Mouse (Mus musculus) liver, postnatal 0 days (tissue): ENCODE data around the gene Hoxc8. TPM values are rescaled to one million over a fixed set of nuclear protein-coding genes. Genes with fewer than 3 reads are reported as not detected.

Experiments used
- ATAC-seq: fragments of 200-750 bp; cut with Nextera tagmentation; 2 replicates; pipeline ENCODE4 v1.8.0; 2017; ENCODE audit warnings: mild to moderate bottlenecking, moderate library complexity
- DNase-seq: peaks from one replicate; pipeline ENCODE4 v3.0.0-alpha.2; 2016
- H3K27ac ChIP-seq: fragments of 300-500 bp; sonication (generic); 2 replicates; pipeline ENCODE4 v1.5.1; 2014; ENCODE audit warnings: antibody characterized with exemption, moderate library complexity, mild to moderate bottlenecking, low read depth
- H3K27me3 ChIP-seq: fragments of 300-500 bp; sonication (generic); 2 replicates; pipeline ENCODE4 v1.6.1; 2014; ENCODE audit warnings: low read length, control low read depth, mixed read lengths; ENCODE audit not compliant: insufficient read depth
- H3K36me3 ChIP-seq: fragments of 300-500 bp; sonication (generic); replicated peaks from 2 replicates; pipeline ENCODE4 v1.6.1; 2014; ENCODE audit warnings: mild to moderate bottlenecking, control low read depth, low read length, moderate library complexity, mixed read lengths; ENCODE audit not compliant: insufficient read depth
- H3K4me1 ChIP-seq: fragments of 300-500 bp; sonication (generic); 2 replicates; pipeline ENCODE4 v1.6.1; 2014; ENCODE audit warnings: antibody characterized with exemption, mild to moderate bottlenecking, control low read depth; ENCODE audit not compliant: insufficient read depth
- H3K4me2 ChIP-seq: fragments of 300-500 bp; sonication (generic); 2 replicates; pipeline ENCODE4 v1.6.1; 2014; ENCODE audit warnings: low read depth, mild to moderate bottlenecking, low read length, moderate library complexity, mixed read lengths
- H3K4me3 ChIP-seq: fragments of 300-500 bp; sonication (generic); 2 replicates; pipeline ENCODE4 v1.5.1; 2014; ENCODE audit warnings: low read depth, low read length
- H3K9ac ChIP-seq: fragments of 300-500 bp; sonication (generic); replicated peaks from 2 replicates; pipeline ENCODE4 v1.6.1; 2014; ENCODE audit warnings: mild to moderate bottlenecking, moderate library complexity
- H3K9me3 ChIP-seq: fragments of 300-500 bp; sonication (generic); 2 replicates; pipeline ENCODE4 v1.6.1; 2016; ENCODE audit warnings: mild to moderate bottlenecking, control low read depth, low read length, mixed read lengths
- CTCF ChIP-seq: sonication (generic); IDR thresholded peaks from 2 replicates; pipeline ENCODE4 v1.5.1; 2016; ENCODE audit warnings: antibody characterized with exemption, low read depth
- EP300 ChIP-seq: IDR thresholded peaks from 2 replicates; pipeline ENCODE4 v1.6.1; 2016; ENCODE audit warnings: antibody characterized with exemption, low read depth, mild to moderate bottlenecking
- WGBS: fragments of 180-500 bp; shearing (Covaris S2); extraction: QIAGEN DNeasy Blood & Tissue Kit; methylation state at CpG from one replicate; pipeline ENCODE4 v1.1.7; 2014; ENCODE audit not compliant: insufficient replicate concordance; 5-methylcytosine and 5-hydroxymethylcytosine counted together
- polyA plus RNA-seq: library from polyadenylated mRNA; unstranded; fragments of >200 nt; fragmentation: Nextera tagmentation; extraction: Ambion mirVana; gene quantifications from 2 replicates; pipeline ENCODE4 v1.2.1, GENCODE M21; 2015

The Hoxc8 gene
- polyA plus RNA-seq, 1 experiment from 2014 or later: not detected

DNA sequence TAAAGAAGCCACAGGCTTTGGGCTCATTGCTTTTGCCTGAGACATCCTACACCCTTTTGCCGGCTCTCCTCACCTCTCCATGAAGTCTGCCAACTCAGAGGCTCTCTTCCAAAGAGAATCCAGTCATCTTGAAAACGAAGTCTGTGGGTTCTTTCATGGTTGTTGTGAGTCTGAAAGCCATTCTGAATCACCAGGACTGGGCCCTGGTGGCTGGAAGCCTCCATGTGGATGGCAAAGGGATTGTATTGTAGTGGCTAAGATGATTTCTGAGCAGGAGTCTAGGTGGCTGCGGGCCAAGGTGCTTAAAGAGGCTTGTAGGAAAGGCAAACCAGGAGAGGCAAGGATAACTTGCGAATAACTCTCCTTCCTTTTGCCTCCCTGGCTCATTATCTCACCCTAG is 11.7 kb downstream of the Hoxc8 start:
- Histone ChIP-seq H3K27ac (no peak overlapping the region), H3K4me2 (no peak overlapping the region)
- no peak for DNase-seq

GRCm38 (mm10) chr15:103002821-103003448 is 12.5 kb downstream of the Hoxc8 start:
- TF ChIP-seq EP300 (no peak), CTCF (no peak)
- Histone ChIP-seq H3K27ac (no peak overlapping the region), H3K4me2 (no peak overlapping the region), H3K4me1 (peaks cover 4% of the 10 kb centered on the region; the same call in 1 of the 2 replicates), H3K27me3 (peaks cover 100% of the 10 kb centered on the region), H3K4me3 (no peak overlapping the region), H3K36me3 (no peaks in the 10 kb centered on the region), H3K9me3 (no peaks in the 10 kb centered on the region), H3K9ac (no peak overlapping the region)
- ATAC-seq (no peak), DNase-seq (no peak)
- 11% methylated on average over 13 of the region's 13 CpGs for WGBS

More for the DNA sequence above, 11.7 kb downstream of the Hoxc8 start:
- Histone ChIP-seq H3K36me3 (no peaks in the 10 kb centered on the region), H3K4me1 (peaks cover 4% of the 10 kb centered on the region; the same call in 1 of the 2 replicates), H3K27me3 (peaks cover 100% of the 10 kb centered on the region), H3K4me3 (no peak overlapping the region), H3K9me3 (no peaks in the 10 kb centered on the region), H3K9ac (no peak overlapping the region)
- no peak for ATAC-seq
- TF ChIP-seq CTCF: no peak
- no peak for TF ChIP-seq EP300
- 39% methylated on average over 4 of the region's 4 CpGs for WGBS

DNA sequence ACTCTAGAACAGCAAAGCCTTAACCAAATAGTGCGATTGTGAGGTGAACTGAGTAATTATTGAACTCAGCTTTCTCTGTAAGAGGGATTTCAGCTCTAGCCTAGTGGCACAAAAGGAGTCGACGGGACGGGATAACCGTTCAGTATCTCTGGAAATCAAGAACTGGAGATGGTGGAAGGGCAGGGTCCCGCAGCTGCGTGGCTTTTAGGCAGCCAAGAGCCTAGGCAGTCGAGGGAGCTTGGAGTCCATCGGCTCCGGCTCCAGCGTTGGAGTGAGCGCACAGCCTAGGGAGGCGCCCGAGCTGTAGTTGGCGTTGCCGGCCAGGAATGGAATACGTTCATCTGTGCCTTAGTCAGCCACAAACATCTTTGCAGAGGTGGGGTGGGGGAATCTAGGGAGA is 14.9 kb downstream of the Hoxc8 start:
- DNase-seq (no peak), ATAC-seq (no peak)
- Histone ChIP-seq H3K9me3 (no peaks in the 10 kb centered on the region), H3K36me3 (no peaks in the 10 kb centered on the region), H3K4me1 (no peaks in the 10 kb centered on the region), H3K27ac (no peak overlapping the region), H3K4me2 (no peak overlapping the region), H3K27me3 (peaks cover 100% of the 10 kb centered on the region), H3K4me3 (no peak overlapping the region), H3K9ac (no peak overlapping the region)
- 4% methylated on average over 17 of the region's 17 CpGs for WGBS
- TF ChIP-seq EP300 (no peak), CTCF (no peak)

DNA sequence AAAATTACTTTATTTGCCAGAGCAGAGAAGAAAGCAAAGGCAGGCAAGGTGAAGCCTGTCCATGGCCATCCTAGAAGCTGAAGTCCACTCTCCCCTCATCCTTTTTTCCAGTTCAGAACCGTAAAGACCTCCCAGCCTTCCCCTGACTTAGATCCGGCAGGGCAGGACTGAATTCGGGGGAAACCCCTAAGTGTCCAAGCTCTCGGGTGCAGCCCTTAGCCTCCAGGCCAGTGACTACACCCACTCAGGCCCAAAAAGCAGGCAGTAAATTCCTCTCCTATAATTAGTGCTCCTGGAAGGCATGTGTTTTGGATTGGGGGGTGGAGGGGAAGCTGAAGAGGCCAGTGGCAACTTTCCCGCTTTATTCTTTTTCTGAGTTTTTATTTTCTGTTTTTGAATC is 15.4 kb downstream of the Hoxc8 start:
- Histone ChIP-seq H3K4me3 (no peak overlapping the region), H3K4me2 (no peak overlapping the region), H3K9ac (no peak overlapping the region), H3K4me1 (no peaks in the 10 kb centered on the region), H3K36me3 (no peaks in the 10 kb centered on the region), H3K27me3 (peaks cover 100% of the 10 kb centered on the region), H3K27ac (no peak overlapping the region), H3K9me3 (no peaks in the 10 kb centered on the region)
- DNase-seq: no peak
- ATAC-seq: no peak
- no peak for TF ChIP-seq CTCF
- no peak for TF ChIP-seq EP300
- 15% methylated on average over 5 of the region's 5 CpGs for WGBS

GRCm38 (mm10) chr15:103006326-103006725 is 15.9 kb downstream of the Hoxc8 start:
- no peak for TF ChIP-seq EP300
- no peak for TF ChIP-seq CTCF
- Histone ChIP-seq H3K27ac (no peak overlapping the region), H3K4me2 (no peak overlapping the region), H3K9ac (no peak overlapping the region), H3K4me3 (no peak overlapping the region), H3K36me3 (no peaks in the 10 kb centered on the region), H3K4me1 (no peaks in the 10 kb centered on the region), H3K27me3 (peaks cover 100% of the 10 kb centered on the region), H3K9me3 (no peaks in the 10 kb centered on the region)
- WGBS: 41% methylated on average over 1 of the region's 1 CpGs
- DNase-seq: no peak
- ATAC-seq: no peak

DNA sequence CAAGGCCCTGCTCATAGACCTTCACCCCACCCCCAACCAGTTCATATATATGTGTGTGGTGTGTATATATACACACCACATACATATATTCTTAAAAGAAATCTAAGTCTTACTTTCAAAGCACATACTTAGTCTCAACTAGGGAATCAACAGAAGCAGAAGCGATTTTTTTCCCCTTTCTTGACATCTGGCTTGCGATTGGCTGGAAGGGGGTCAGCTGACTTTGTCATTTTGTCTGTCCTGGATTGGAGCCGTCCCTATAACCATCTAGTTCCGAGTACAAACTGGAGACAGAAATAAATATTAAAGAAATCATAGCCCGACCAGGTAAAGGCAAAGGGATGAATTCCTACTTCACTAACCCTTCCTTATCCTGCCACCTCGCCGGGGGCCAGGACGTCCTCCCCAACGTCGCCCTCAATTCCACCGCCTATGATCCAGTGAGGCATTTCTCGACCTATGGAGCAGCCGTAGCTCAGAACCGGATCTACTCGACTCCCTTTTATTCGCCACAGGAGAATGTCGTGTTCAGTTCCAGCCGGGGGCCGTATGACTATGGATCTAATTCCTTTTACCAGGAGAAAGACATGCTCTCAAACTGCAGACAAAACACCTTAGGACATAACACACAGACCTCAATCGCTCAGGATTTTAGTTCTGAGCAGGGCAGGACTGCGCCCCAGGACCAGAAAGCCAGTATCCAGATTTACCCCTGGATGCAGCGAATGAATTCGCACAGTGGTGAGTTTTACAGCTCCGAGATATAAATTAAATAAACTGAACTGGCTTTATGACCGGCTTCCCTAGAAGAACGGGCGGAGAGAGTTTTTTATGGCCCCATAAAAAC is 19.1 kb downstream of the Hoxc8 start:
- no peak for ATAC-seq
- H3K27me3 ChIP-seq: peaks cover 99% of the 10 kb centered on the region
- H3K9me3 ChIP-seq: no peaks in the 10 kb centered on the region
- H3K36me3 ChIP-seq: no peaks in the 10 kb centered on the region
- H3K4me3 ChIP-seq: no peak overlapping the region; the same call in 1 of the 2 replicates
- no peaks in the 10 kb centered on the region for H3K4me1 ChIP-seq
- no peak overlapping the region for H3K9ac ChIP-seq
- 3% methylated on average over 27 of the region's 27 CpGs for WGBS
- H3K4me2 ChIP-seq: no peak overlapping the region
- no peak for DNase-seq
- H3K27ac ChIP-seq: no peak overlapping the region
- TF ChIP-seq EP300: no peak
- TF ChIP-seq CTCF: no peak
